Mouse (Mus musculus) neutrophil, adult 83 days (primary cell): ENCODE results near the gene Gm14440. TPM values are rescaled to one million over a fixed set of nuclear protein-coding genes. Genes with fewer than 3 reads are reported as not detected.

Experiments used
- total RNA-seq, 2 experiments: library from RNA; stranded (reverse); gene quantifications; one replicate each; pipeline ENCODE4 v1.2.4; 2023

Gm14440 gene
- 1 to 10 TPM in 1 of 2 experiments, not detected in 1; 1.1 TPM for total RNA-seq

GRCm38 (mm10) chr2:175274825-175275224, at the start of gene Gm14440:
Gene Gm14440 (plus strand): TSS chr2:175275125.

Other genes starting within 250 kb of the Gm14440 start
- not detected for gene Gm14393, start 207.3 kb upstream of the Gm14440 start, total RNA-seq
- gene Gm14399, start 133.1 kb upstream of the Gm14440 start, total RNA-seq, result 1 to 10 TPM; 1.0 to 6.8 TPM
- not detected for gene Gm14443, start 99.3 kb upstream of the Gm14440 start, total RNA-seq
- 1 to 10 TPM; 4.6 to 6.6 TPM for gene Gm14391, start 68.2 kb upstream of the Gm14440 start, total RNA-seq
- gene Gm4631, start 63.1 kb downstream of the Gm14440 start, total RNA-seq, result 1 to 10 TPM; 3.6 to 5.0 TPM
- gene Zfp968, start 97.3 kb downstream of the Gm14440 start, total RNA-seq, result 1 to 10 TPM in 1 of 2 experiments, under 1 TPM in 1; 0.57 to 1.1 TPM
- 1 to 10 TPM in 1 of 2 experiments, under 1 TPM in 1; 0.44 to 1.3 TPM for gene Gm4724, start 160.7 kb downstream of the Gm14440 start, total RNA-seq
- 1 to 10 TPM; 1.6 to 3.4 TPM for gene Zfp965, start 194.9 kb downstream of the Gm14440 start, total RNA-seq